Mouse (Mus musculus) lung, postnatal 36 days (tissue): ENCODE results near the gene Sdf2.
A peak's percentile ranks its signal among the peaks of the same experiment; 100 is the strongest.

Source experiments
- DNase-seq: peaks from one replicate; pipeline ENCODE4 v3.0.0; 2022; ENCODE audit warnings: mixed read lengths

The Sdf2 gene

GRCm38 (mm10) chr11:78245627-78246317 is at the start of gene Sdf2, which contains the start of gene Supt6:
Sdf2 (plus strand) TSS chr11:78245746.
Supt6 (minus strand) TSS chr11:78245987.
- DNase-seq: peak; percentile 96

- no peak for DNase-seq
Measured at GRCm38 (mm10) chr11:78202372-78202771, 43.2 kb upstream of the Sdf2 start.

GRCm38 (mm10) chr11:78204287-78204686 is 41.3 kb upstream of the Sdf2 start:
- no peak for DNase-seq

- no peak for DNase-seq
Measured at GRCm38 (mm10) chr11:78205361-78206206, 40.0 kb upstream of the Sdf2 start.

DNA sequence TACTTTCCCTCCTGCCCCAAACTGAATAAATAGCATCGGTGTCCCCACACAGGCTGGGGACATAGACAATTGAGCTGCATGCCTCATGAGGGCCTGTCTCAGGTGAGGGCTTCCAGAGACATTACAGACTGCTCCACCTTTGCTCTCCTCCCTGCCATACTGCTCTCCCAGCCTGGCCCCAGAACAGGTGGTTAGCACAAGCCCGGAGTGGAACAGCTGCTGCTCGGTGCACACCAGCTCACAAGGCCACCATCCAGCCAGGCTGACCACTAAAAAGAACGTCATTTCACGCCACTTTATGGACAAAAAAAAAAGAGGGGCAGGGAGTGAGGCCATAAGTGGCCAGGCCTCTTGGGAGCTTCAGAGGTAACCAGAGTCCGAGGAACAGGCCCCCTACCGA is 38.4 kb upstream of the Sdf2 start:
- DNase-seq: no peak

DNA sequence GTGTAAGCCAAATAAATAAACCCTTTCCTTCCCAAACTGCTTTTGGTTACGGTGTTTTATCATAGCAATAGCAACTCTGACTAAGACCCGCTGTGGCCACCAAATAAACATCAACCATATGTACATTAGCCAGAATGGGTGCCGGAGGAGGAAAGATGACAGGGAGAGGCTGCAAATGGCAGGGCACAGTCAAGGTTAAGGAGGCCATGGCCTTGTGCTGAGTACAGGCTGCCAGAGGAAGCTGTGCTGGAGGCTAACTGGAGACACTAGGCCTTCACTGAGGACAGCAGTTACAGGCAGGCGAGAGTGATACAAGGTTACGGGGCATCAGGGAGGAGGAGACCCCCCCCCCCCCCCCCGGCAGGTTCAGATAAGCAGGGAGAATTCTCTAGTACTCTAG is 35.7 kb upstream of the Sdf2 start:
- DNase-seq: no peak

DNA sequence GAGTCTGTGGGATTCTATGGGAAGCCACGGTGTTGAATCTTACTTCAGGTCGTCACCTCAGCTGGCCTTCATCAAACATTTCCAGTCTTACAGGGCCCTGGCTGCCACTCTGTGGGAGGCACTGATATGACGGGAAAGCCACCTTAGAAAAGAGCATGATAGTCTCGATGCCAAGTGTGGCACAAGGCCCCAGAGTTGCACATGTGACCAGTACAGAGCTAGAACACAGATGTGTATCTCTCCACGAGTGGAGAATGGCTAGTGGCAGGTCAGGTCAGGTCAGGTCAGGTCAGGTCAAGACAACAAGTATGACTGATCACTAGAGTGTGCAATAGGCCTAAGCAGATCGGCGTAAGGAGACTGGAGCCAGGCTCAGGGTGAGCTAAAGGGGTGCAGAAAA is 34.9 kb upstream of the Sdf2 start:
- DNase-seq: no peak

- peak; percentile 42 for DNase-seq
Measured at GRCm38 (mm10) chr11:78211513-78211912, 34.0 kb upstream of the Sdf2 start.

DNA sequence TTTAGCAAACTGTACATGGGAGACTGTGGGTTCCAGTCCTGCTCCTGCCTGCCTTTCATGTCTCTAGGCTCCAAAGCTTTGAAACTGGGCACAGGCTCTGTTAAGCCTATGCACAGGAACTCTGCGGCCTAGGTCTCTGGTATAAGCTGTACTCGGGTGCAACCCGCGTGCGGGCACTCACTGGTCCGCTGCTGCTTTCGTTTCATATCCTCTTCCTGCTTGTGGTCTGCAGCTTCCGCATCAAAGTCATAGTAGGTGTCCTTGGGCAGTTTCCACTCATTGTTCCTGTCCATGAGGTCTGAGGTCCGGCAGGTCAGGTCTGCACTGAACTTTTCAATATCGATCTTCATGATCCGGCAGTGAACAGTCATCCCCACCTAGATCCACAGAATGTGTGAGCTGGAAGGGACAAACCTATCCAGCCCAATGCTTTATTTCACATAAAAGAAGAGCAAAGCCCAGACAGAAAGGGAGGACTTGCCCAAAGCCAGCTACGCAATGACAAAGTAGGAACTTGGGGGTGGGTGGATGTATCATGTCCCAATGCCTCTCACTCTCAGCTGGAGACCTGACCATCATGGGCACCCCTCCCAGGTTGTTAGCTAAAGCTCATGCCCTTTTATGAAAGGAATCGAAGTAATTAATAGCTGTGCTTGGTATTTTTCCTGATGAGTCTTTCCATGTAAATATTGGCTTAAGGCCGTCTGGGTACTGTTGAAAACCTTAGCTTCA is 32.3 kb upstream of the Sdf2 start:
- DNase-seq: peak; percentile 50

DNA sequence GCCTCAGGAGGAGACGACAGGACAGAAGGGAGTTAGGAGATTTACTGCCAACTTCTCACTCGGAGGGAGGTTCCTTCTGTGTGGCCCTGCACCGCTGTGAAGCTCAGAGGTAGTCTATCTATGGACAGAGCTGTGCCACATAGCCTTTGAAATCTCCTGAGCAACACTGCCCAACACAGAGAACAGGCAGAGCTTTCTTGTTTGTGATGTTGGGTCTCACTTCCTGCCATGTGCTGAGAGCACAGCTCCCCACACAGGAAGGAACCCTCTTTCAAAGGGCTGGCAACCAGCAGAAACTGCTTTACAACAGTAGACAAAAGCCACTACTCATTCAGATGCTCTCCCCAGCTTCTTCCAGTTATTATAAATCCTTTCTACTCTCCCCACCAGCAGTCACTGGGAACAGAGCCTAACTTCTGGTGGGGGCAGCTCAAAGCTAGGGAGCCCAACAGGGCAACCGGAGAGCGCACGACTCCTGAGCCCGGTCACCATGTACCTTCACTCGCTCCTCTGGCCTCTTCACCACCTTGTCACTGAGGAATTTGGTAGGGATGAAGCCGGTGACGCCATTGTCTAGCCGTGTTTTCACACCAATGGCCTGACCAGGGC is 29.7 kb upstream of the Sdf2 start:
- DNase-seq: no peak

DNA sequence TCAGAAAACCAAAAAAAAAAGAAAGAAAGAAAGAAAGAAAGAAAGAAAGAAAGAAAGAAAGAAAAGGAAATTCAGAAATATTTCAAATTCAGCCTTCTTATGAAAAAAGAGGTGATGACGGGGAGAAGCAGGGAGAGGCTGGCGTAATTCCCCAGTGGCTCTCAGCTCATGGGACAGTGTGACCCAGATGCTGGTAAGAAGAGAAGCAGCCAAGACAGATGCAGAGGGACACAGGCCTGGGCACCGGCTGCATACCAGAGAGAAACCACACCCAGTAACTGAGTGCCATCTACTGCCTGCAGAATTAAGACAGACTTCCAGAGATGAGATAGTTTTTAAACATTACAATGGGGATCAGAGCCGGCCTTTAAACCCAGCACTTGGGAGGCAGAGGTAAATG is 22.0 kb upstream of the Sdf2 start:
- DNase-seq: no peak

DNA sequence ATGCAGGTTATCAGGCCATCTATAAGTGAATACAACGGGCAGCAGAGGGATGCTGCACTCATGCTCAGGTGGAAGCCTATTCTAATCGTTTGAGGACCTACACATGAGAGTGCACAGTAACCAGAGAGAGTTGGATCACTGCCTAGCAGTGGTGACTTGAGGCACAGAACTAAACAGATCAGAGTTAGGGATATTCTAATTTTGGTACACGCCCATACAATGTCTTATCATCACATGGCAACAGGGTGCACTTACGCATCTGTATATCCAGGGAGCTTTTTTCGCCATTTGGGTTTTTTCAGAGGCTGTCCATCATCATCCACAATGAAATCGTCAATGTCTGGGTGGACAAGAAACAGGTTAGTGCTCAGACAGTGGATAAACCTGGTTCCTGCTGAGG is 14.0 kb upstream of the Sdf2 start:
- DNase-seq: no peak

- DNase-seq: no peak
Measured at GRCm38 (mm10) chr11:78240193-78240857, 5.2 kb upstream of the Sdf2 start.

GRCm38 (mm10) chr11:78245261-78245626 is 302 bp upstream of the Sdf2 start:
- DNase-seq: no peak

DNA sequence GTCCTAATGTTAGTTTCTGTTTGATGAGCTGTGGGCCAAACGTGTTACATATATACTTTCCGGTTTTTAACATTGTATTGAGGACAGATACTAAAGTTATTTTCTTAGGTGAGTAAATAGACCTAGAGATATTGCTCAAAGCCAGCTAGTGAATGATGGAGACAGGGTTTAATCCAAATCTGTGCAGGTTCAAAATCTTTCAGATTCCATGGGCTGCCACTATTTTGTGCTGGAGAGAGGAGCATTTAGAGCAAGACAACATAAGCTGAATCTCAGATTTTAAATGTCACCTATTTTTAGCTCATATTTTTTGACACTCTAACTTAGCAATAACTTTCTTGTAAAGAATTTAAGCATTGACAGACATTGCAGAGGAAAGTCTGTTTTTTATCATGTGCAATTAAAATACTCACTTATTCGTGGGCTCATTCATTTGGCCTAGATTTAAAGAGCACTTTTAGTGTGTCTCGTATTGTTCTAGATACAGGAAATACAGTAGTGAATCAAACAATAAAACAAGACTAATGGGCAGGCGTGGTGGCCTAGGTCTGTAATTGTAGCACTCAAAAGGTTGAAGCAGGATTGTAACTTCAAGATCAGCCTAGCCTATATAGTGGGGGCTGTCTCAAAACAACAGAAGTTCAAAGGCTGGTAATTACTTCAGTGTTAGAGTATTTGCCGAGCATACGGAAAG is 919 bp downstream of the Sdf2 start:
- DNase-seq: no peak

GRCm38 (mm10) chr11:78247012-78247348 is 1.4 kb downstream of the Sdf2 start:
- no peak for DNase-seq

DNA sequence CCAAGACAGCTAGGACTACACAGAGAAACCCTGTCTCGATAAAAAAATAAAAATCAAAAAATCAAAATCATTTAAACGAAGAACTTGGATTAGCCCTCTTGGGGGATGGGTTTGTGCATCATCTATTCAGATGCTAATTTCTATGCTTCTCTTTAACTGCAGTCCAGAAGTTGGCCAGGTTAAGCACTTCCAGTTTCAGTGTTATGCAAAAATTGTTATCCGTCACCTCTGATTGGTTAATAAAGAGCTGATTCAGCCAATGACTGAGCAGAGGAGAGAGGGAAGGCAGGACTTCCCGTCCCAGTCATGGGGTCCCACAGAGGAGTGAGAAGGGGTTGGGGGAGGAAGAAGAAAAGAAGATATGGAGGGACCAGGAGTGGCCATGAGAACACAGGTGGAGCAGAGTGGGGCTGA is 2.2 kb downstream of the Sdf2 start:
- no peak for DNase-seq

DNA sequence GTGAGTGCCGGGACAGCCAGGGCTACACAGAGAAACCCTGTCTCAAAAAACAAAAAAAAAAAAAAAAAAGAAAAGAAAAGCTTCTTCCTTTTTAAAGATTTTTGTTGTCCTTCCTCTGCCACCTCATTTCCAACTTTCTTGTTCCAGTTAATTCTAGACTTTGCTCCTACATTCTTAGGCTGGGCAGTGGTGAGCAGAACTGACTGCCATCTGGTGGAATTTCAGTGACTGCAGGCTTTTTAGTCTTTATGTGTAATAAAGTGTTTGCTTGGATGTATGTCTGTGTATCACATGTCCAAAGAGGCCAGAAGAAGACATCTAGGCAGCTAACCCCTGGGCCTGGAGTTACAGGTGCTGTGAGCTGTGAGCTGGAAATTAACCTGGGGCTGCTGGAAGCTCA is 11.1 kb downstream of the Sdf2 start:
- no peak for DNase-seq

GRCm38 (mm10) chr11:78260489-78261258 is 15.1 kb downstream of the Sdf2 start:
- no peak for DNase-seq

DNA sequence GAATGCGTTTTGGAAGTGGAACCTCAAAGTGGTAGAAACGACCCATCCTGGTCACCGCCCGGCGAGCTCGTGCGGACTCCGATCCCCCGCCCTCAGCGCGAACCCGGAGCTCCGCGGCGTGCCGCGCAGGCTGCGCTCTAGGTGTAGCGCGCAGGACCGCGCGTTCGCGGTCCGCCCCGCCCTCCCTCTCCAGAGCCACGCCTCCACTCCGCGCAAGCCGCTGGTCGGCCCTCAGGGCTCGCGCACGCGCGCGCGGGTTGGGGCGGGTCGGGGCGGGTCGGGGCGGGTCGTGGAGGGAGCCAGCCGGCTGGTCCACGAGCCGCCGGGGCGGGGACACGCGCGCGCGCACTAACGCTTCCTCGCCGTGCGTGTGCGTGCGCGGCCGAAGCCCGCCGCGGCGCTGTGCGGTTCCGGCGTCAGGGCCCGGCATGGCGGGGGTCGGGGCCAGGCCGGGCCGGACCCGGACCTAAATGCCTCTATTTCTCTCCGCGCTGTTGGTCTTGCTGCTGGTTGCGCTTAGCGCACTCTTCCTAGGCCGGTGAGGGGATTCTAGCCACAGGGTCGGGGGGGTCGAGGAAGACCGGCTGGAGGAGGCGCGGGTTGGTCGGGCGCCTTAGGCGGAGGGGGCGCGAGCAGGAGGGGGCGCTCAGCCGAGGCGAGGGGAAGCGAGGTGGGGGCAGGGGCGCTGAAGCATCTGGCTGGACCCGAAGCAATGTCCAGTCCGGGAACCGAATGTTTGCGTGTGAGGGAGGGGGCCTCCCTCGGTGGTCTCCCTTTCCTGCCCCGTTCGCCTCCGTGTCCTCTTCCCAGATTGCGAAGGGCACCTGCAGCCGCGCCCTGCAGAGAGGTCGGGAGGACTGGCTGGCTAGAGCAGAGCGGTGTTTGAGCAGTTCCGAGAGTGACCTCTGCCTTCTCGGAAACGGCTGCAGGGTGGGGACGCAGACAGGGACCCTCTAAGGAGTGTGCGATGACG is 16.1 kb downstream of the Sdf2 start, which contains the start of gene 2610507B11Rik:
2610507B11Rik (plus strand) TSS at position 373 of the 973 bp plus-strand sequence.
- peak; percentile 93 for DNase-seq
